Mouse (Mus musculus): ENCODE measurements around the gene Pde12.
A peak's percentile ranks its signal among the peaks of the same experiment; 100 is the strongest.

The Pde12 gene

DNA sequence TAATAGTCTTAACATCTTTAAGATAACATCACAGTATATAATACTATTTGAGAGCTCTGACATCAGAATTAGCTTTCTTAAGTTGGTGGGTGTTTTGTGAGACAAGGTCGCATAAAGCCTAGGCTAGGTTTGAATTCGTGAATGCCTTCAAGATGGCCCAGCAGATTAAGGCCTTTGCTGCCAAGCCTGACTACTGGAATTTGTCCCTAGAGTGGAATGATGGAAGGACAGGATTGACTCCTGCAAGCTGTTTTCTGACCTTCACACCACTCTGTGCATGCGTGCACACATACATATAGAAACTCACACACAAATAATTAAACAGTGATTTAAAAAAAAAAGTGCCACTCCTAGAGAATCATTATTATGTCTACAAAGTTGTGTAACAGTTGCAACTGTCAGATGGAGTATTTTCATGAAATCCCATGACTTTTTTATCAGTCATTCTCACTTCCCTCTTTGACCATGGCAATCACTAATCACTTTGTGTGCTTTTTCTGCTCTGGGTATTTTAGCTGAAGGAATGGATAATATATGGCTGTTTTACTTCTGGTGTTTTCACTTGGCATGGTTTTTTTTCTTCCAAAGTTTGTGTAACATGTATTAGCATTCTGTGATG, 26.6 kb downstream of the Pde12 start:
- DNase-seq (ENCODE audit: low spot score): no peak

DNA sequence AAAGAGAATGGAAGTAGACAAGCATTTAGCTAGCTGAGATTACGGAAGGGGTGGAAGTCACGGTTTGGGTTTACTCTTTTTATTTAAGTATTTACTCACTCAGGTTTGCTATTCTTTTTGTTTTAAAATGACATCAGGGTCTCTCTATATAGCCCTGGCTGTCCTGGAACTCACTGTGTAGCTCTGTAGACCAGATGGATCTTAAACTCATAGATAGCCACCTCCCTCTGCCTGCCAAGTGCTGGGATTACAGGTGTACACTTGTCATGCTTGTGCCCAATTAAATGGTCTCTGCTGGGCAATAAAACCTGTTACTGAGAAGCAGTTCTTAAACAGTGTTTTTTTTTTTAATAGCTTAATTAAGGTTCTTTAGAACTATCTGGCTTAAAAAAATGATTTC, 29.7 kb downstream of the Pde12 start:
- no peak for DNase-seq (ENCODE audit: low spot score)

DNA sequence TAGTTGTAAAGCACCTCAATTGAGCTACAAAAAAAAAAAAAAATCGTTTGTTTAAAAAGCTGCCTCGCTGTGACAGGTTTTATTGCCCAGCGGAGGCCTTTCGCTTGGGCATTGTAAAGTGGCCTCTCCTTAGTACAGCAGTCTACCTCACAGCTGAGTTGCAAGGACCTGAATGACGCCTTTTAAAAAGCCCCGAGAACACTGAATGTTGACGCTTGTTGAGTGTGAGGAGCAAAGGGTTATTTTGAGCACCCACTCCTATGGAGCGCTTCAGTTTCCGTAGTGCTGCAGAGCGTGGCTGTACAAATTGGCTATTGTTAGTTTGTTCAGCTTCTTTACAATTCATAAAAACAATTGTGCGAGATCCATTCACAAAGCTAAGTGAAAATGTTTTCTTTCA, 30.4 kb downstream of the Pde12 start:
- no peak for DNase-seq (ENCODE audit: low spot score)

DNA sequence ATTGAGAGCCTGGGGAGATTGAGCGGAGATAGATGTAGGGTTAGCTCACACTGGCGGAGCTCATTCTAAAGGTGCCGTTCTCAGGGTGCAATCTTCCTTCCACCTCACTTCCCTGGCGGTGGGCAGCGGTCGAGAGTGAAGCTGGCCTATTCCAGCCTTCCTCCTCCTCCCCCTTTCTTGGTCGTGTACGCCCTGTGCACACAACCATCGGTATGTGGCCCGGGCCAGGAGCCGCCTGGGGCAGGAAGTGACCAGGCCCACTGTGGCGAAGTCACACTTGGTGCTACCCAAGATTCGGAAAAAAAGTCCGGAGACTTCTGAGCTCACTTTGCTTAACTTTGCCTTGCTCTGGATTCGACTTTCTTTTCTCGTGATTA, 31.0 kb downstream of the Pde12 start:
- peak; percentile 60 for DNase-seq (ENCODE audit: low spot score)

DNA sequence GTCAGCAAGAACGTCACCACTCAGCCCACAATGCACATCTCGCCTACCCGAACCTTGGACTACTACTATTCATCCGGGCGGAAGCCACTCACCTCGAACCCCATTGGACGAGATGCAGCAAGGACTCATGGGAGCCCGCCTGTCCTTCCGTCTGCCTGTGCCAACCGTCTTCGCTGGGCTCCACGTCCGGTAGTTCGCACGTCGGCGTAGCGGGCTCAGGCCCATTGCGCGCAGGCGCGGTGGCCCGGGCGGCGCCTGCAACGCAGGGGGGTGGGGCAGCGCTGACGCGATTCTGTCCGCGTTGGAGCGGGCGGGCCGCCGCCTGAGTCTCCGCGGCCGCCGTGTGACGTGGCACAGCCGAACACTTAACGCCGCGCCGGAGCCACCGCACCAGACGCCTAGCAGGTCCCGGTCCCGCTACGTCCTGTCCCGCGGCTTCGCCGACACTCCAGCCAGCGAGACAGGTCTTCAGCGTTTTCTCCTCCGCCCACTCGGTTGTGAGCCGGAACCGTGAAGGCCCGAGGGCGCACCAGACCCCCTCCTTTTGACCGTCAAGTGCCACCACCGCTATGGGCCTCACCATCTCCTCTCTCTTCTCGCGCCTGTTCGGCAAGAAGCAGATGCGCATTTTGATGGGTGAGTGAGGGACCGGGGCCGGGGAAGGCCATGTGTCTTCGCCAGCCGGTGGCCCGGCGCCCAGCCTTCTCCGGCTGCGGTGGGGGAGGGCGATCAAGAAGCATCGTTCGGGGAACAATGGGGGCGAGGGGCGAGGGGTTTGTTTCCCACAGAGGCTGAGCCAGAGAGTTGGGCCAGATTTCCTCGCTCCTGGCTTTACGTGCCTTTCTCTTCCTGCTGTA, 31.6 kb downstream of the Pde12 start, which contains the start of gene Arf4:
TSS of gene Arf4 (plus strand) at position 224 of the 857 bp plus-strand sequence.
- peak; percentile 98 for DNase-seq (ENCODE audit: low spot score)

DNA sequence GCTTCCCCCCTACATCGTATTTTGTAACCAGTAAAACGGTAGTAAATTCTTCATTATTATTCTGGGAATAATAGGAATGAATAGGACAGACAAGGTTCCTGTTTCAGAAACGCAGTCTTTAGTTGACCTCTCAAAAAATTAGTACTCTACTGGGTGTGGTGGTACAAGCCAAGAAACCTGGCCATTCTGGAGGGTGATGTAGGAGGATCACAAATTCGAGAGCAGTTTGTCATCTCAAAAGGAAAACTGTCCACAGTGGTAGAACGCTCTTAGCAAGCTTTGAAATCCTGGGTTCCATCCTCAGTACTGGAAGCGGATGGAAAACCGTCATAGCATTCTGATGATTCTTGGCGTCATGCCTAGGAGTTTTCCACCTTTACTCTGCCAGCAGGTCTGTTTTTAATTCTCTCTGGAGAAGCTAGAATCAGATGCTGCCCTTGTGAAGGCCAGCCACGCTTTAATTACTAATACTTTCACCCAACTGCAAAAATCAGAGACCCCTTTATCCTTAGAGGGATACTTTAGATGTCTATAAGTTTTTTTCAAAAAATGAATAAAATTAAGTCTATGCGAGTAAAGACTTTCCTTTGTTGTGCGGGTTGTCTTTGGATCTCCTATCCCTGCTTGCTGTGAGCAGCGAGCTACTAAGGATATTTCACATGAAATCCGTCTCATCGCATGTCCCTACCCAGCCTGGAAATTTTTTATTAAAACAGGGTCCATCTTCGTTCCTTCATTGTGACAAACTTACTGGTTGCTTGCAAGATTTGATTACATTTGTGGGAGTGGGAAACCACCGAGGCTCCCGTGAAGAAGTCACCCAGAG, 32.4 kb downstream of the Pde12 start:
- DNase-seq (ENCODE audit: low spot score): no peak

DNA sequence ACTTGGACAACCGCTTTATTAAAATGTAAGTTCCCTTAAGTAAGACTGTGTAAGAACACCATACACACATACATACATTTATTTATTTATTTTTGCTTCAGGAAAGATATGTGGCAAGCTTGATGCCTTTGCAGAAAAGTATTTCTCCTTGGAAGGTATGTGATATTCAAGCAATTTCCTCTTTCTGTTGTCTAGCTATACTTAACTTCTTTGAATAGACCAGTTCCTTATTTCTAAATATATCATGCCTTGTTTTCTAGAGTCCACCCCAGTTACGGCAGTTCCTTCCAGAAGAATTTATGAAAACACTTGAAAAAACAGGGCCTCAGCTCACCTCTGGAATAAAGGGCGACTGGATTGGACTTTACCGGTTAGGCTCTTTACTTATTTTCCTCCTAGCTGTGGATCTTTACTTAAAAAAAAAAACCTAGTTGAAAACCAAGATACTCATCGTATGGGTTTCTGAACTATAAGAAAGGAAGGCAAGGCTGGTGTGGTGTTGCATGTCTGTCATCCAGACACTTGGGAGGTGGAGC, 43.0 kb downstream of the Pde12 start:
- no peak for DNase-seq (ENCODE audit: low spot score)

DNA sequence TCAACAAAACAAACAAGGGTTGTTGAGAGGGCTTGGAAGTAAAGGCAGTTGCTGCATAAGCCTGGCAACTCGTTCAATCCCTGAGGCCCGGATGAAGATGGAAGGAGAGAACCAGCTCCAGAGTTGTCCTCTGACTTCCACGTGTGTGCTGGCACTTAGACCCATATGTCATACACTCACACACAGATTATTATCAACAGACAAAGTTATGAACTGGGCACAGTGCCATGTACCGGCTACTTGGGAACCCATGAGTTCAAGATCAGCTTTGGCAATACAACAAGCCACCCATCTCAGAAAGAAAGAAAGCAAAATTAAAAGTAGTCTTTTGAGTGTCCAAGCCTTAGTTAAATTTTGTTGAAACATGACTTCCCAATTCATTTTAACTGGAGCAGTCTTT, 44.4 kb downstream of the Pde12 start:
- DNase-seq (ENCODE audit: low spot score): no peak

DNA sequence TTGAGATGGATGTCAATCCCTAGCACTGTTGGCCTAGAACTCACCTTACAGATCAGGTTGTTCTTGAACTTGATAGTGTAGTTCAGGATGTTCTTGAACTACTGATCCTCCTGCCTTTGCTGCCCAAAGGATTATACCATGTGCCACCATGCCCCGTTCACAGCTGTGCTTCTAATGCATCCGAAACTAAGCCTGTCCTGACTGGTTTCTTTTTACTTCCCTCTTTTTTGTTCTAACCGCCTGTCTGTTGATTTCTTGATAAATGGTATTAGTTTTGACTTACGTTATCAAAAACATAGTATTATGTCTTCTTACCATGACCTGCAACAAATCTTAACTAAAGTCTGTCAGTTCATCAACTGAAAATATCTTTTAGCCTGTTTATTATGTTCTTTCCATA, 59.0 kb downstream of the Pde12 start:
- DNase-seq (ENCODE audit: low spot score): no peak
